Mouse (Mus musculus) frontal cortex, postnatal 25 days (tissue): ENCODE measurements around the gene Opcml.
A peak's percentile ranks its signal among the peaks of the same experiment; 100 is the strongest.

Source experiments
- DNase-seq, 2 experiments: peaks; one replicate each; pipeline ENCODE4 v3.0.0; 2022; ENCODE audit warnings: low spot score in 2 of 2

The Opcml gene

DNA sequence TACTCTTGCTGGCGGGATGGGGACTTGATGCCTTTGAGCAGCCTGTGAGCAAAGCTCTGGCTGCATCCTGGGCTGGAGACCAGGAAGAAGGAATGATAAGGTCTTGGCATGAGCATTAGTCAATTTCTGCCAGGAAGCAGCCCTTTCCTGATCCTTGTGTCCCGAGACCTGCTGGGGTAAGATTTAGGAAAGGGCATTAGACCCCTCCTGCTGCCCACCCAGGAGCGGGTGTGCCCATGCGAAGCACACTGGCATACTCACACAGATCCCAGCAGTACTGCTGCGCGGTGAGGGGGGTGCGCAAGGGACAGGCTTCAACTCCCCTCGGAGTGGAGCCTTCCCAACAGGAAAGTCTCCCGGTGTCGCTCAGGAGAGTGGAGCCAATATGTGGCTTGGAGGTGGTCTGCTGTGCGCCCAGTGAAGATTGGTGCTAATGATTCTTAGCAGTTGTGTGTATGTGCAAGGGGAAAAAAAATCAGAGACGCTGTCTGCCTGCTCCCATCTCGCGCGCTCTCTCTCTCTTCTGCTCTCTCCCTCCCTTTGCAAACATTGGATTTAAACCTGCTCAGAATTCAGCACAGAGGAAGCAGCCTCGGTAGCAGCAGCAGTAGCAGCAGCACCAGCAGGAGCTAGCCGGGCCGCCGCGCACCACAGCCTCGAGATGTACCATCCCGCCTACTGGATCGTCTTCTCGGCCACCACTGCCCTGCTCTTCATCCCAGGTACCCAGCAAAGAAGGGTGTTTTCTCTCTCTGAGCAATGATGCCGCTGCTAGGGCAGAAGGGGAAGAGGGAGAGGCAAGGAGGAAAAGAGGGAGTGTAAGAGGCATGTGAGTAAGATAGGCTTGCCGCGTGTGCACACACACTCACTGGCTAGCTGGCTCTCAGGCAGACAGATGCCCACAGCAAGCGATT is at the start of gene Opcml:
Gene Opcml (plus strand): TSS at position 51 of the 914 bp plus-strand sequence.
- peak; percentile 37 to 53 for DNase-seq

- DNase-seq: no peak
These were observed 31.9 kb upstream of the Opcml start for GRCm38 (mm10) chr9:27758709-27759108.

DNA sequence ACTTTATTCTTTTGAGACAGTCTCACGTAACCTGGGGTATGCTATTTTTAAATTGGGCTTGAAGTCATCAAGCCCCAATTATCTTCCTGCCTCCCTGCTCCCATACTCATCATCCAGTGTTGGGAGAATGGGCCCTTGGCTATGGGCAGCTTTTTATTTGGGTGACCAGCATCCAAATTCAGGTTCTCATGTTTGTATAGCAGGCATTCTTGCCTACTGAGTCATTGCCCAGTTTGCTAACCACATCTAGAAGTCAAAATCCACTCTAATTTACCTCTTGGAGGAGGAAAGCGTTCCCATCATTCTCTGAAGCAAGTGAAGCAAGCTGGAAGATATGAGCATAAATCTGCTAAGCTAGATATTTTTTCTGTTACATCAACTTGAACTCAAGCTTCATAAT is 29.4 kb upstream of the Opcml start:
- DNase-seq: no peak

DNA sequence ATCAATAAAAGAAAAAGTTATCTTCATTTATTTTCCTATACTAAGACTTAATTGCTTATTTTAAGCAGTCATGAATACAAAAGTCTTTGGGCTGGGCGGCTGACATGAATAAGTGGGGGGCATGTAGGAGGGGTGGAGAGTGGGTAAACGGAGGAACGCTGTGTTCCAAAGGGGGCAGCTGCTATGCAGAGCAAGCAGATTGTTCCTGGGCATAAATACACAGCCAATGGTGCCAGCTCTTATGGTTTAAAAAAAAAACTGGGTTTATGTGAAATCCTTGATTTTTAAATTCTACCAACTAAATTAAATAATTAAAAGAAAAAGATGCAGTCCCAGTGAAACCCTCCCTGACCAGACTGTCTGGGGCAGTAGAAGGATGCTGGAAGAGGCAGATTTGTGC is 24.1 kb upstream of the Opcml start:
- no peak for DNase-seq

- DNase-seq: no peak
These were observed 23.2 kb upstream of the Opcml start for GRCm38 (mm10) chr9:27767196-27767900.

- no peak for DNase-seq
These were observed 21.8 kb upstream of the Opcml start for GRCm38 (mm10) chr9:27768788-27769187.

DNA sequence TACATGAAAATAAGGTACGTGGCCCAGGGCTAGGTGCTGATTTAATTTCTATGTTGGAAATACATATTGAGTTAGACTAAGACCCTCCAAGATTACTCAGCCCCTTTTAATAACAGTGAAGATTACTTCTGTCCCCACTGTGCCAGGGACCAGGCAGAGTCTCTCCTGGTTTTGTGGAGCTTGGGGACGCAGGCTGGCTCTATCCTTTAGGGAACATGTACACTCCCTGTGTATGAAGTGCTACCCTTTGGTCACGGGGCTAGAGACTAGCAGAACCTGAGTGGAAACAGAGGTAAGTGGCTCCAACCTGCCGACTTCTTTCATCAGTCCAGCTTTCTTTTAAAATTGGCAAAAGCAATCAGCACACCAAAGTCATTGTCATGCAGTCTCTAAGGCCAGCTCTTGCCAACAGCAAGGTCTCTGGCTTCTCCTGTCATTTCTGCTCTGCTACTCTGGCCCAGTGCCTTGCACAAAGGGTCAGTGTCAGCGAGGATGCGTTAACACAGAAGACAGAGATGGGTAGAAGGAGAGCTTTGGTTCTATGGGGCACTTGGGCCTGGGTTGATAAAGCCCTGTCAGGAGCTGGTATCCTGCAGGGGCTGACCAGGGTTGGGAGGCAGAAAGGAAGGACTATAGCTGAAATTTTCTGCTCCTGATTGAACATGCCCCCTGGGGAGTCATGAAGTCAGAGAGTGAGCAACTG is 9.1 kb upstream of the Opcml start:
- DNase-seq: no peak

DNA sequence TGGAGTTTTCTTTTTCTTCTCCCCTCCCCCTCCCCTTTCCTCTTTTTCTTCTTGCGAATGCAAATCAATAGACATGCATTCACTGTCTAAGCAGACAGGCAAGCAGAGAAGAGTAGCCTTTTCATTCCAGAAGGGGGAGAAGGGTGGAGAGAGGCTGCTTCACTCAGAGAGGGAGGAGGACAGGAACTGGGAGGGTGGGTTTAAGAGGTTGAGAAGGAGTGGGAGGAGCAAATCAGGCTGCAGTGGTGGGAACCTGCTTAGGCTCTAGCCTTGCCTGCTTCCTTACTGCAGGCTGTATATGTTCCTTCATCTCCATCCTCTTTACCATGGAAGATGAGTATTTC is 8.6 kb upstream of the Opcml start:
- DNase-seq: no peak

DNA sequence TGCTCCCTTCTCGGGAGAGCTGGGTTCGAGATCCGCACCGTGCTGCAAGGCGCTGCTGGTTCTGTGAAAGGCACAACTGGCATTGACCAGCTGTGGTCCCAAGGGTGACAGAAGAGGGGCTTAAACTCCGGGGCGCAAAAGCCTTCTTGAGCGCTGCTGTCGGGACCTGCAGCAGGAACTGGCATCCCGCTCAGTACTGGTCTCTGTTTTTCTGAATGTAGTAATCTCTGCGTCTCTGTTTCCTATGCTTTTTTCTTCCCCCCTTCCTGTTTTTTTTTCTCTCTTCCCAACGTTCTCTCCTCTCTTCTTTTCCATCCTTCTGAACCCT is 1.0 kb downstream of the Opcml start:
- no peak for DNase-seq

DNA sequence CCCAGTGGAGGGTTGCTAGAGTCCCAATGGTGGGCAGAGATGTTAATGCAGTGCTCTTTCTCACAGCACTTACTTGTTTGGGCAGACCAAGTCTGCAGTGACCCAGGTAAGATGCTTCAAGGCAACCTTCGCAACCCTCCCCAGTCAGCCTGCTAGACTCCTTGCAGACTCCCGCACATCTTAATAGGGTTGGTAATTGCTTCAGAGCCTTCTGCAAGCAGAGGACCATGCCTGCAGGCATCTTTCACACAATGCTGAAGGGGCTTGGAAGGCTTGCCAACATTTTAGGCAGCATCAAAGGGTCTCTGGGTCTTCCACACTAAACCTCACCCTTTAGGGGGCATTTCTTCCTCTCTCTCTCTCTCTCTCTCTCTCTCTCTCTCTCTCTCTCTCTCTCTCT is 1.7 kb downstream of the Opcml start:
- DNase-seq: no peak

GRCm38 (mm10) chr9:27792994-27793393 is 2.4 kb downstream of the Opcml start:
- DNase-seq: no peak

GRCm38 (mm10) chr9:27796535-27796934 is 6.0 kb downstream of the Opcml start:
- no peak for DNase-seq

DNA sequence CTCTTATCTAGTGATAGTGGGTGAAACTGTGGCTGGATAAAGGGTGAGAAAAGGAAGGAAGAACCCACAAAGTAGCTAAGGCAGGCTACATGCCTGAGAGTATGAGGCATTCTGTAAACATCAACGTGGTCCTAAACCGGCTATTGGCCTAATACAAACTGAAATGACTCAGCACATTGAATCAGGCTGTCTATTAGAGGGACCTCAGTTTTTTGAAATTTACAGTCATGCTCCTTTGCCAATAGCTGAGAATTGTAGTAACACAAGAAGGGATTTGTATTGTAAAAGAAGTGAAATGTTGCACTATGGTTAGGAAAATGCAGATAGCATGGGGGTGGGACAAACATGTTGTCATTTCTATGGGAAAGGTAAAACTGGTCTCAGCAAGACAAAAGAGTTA is 10.4 kb downstream of the Opcml start:
- no peak for DNase-seq

- no peak for DNase-seq
These were observed 11.2 kb downstream of the Opcml start for GRCm38 (mm10) chr9:27801807-27802206.

DNA sequence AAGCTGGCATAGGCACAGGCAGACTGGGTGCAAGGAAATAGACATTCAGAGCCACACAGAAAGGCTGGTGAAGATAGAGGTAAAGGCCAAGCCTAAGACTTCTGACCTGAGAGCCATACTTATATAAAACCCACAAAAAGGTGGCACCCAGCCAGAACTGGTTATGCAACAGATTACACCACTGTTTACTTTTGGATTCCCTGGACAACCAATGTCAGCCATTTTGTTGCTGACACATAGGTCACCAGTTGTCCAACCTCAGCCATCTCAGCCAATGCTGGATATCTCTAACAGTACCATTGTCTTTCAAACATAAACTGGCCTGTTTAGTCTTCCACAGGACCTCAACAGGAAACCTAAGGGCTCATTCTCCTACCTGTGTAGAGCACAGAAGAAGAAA is 11.8 kb downstream of the Opcml start:
- DNase-seq: no peak

DNA sequence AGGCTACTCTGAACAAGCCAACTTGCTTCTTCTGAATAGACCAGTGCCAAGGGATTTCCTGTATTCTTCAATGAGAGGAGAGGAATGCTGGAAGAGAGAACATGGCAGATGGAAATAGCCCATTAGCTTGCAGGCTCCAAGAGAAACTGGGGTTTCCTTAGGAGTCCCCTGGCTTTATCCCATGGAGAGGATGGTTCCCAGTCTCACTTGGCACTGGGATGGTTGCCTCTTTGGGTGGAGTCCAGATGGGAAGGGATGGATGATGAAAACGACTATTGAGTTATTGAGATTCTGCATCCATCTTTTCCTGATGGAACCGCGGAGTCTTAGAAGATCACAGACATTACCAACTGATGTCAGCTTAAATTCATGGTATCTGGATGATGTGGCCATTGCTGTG is 13.9 kb downstream of the Opcml start:
- DNase-seq: no peak

DNA sequence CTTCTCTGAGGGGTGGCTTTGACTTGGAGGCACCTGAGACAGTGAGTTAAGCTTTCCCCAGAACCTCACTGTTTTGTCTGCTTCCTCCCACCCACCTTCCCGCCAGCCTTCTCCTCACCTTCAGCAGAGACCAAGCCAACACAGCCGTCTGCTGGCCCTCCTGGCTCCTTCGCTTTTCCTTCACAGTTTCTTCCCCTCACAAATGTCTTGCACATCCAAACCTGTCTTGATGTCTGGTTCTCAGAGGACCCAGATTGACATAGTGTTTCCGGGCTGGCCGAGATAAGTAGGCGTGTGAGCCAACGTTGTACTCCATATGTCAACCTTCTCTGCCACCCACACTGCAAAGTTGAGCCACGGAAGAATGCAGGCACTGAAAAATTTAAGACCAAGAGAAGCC is 19.2 kb downstream of the Opcml start:
- peak in 1 of 2 experiments; percentile 15 for DNase-seq

GRCm38 (mm10) chr9:27813207-27813790 is 22.7 kb downstream of the Opcml start:
- DNase-seq: no peak

DNA sequence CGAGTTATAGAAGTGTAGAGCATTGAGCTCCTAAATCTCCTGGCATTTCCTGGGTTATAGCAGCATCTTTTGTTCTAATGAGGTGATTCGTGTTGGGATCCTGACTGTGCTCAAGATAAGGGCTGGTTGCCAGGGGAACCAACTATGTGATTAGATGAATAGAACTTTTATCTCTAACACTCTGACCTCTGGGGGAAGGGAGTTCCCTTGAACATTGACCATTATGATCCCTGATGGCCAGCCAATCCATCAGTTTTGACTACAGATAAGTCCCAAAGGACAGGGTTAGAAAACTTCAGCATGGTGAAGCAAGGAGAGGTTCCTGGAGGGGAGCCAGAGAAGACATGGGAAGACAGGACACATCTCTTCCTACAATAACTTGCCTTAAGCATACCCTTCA is 23.6 kb downstream of the Opcml start:
- DNase-seq: no peak

DNA sequence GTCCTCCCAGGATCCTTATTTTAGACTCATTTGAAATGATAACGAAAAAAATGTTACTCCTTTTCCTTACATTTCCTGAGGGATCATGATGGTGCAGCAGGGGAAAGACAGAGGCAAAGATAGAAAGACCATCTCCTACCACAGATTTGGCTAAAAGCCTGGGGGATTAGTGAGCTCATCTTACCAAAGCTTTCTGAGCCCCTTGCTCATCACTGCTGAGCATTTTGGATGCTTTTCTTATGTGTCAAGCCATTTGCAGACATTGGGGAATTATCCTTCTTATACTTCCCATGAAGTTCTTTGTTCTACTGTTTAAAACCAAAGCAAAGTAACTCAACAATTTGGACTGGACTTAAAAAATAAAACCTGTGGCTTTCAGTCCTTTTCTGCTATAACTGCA is 30.6 kb downstream of the Opcml start:
- no peak for DNase-seq

DNA sequence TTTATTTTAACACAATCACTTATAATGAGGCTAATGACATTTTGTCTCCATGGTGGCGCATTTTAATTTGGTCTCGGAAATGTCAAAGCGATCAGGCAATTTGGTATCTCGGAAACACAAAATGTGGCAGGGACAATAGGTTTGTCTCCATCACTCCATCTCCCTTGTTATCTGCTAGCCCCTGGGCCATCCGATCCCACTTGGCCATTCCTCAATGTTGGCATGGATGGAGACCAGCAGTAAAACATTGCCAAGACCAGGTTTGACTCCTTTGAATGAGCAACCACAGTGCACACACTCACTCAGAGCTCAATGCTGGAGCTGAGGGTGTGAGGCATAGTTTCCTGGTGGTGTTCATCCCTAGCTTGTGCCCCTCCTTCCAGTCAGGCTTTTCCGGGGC is 32.1 kb downstream of the Opcml start:
- no peak for DNase-seq

- no peak for DNase-seq
These were observed 33.8 kb downstream of the Opcml start for GRCm38 (mm10) chr9:27824424-27824823.
